Mouse (Mus musculus) B cell, adult 2 months (primary cell): ENCODE results near the gene Acyp2.
"Not testable (repeated sequence)": the region's sequence is repeated elsewhere in the genome, so short reads cannot be mapped to it uniquely, and the experiment has no call there.

Experiments
- DNase-seq, 2 experiments: peaks; one replicate each; pipeline ENCODE4 v3.0.0; 2022

Acyp2 gene

GRCm38 (mm10) chr11:30649001-30649637 lies at the start of gene Acyp2:
Gene Acyp2 (minus strand): TSS chr11:30649587.
- DNase-seq = peak; percentile 83 to 85

- DNase-seq = no peak
Measured at GRCm38 (mm10) chr11:30689421-30689820, 40.0 kb upstream of the Acyp2 start.

GRCm38 (mm10) chr11:30676086-30676485 lies 26.7 kb upstream of the Acyp2 start:
- DNase-seq = peak; percentile 14 to 16

GRCm38 (mm10) chr11:30672719-30673118 lies 23.3 kb upstream of the Acyp2 start:
- no peak for DNase-seq

GRCm38 (mm10) chr11:30663001-30663400 lies 13.6 kb upstream of the Acyp2 start:
- DNase-seq = no peak

- no peak for DNase-seq
Measured at GRCm38 (mm10) chr11:30662591-30662990, 13.2 kb upstream of the Acyp2 start.

GRCm38 (mm10) chr11:30657069-30657468 lies 7.7 kb upstream of the Acyp2 start:
- peak in 1 of 2 experiments; percentile 3 for DNase-seq

- DNase-seq = no peak
Measured at GRCm38 (mm10) chr11:30656060-30656459, 6.7 kb upstream of the Acyp2 start.

- no peak for DNase-seq
Measured at GRCm38 (mm10) chr11:30650416-30650815, 1.0 kb upstream of the Acyp2 start.

- DNase-seq = no peak
Measured at GRCm38 (mm10) chr11:30635674-30636073, 13.7 kb downstream of the Acyp2 start.

- no peak for DNase-seq
Measured at GRCm38 (mm10) chr11:30630514-30630913, 18.9 kb downstream of the Acyp2 start.

GRCm38 (mm10) chr11:30623218-30623617 lies 26.2 kb downstream of the Acyp2 start:
- DNase-seq = no peak

- not testable (repeated sequence) for DNase-seq
Measured at GRCm38 (mm10) chr11:30621386-30622363, 27.7 kb downstream of the Acyp2 start.

GRCm38 (mm10) chr11:30618235-30618634 lies 31.2 kb downstream of the Acyp2 start:
- DNase-seq = no peak

- DNase-seq = no peak
Measured at GRCm38 (mm10) chr11:30617571-30618097, 31.8 kb downstream of the Acyp2 start.

- no peak for DNase-seq
Measured at GRCm38 (mm10) chr11:30615977-30616376, 33.4 kb downstream of the Acyp2 start.

GRCm38 (mm10) chr11:30613916-30614546 lies 35.4 kb downstream of the Acyp2 start:
- no peak for DNase-seq

GRCm38 (mm10) chr11:30612699-30613098 lies 36.7 kb downstream of the Acyp2 start:
- no peak for DNase-seq

- no peak for DNase-seq
Measured at GRCm38 (mm10) chr11:30609247-30609646, 40.1 kb downstream of the Acyp2 start.

GRCm38 (mm10) chr11:30607587-30608518 lies 41.5 kb downstream of the Acyp2 start:
- DNase-seq = no peak

- no peak for DNase-seq
Measured at GRCm38 (mm10) chr11:30597259-30597658, 52.1 kb downstream of the Acyp2 start.

- DNase-seq = no peak
Measured at GRCm38 (mm10) chr11:30580008-30580407, 69.4 kb downstream of the Acyp2 start.
